In genomic region chr4:130295047-130295745, GRCm38 (mm10) we compare ENCODE assay signal across 9 mouse cellular contexts. TPM values are rescaled to one million over a fixed set of nuclear protein-coding genes. Genes with fewer than 3 reads are reported as not detected.
DNase-seq lines count a peak whose midpoint lies in the region; ATAC-seq and TF ChIP-seq lines count a peak whose summit lies in the region.
"Had no signal": no experiment of that assay in that cellular context is flagged by ENCODE, and none has a peak within 500 bp of the region (broad histone marks: within the 10 kb centered on the region; RNA-seq: fewer than 3 reads in every experiment).

No protein-coding gene starts in this region.

- H3K27ac ChIP-seq in liver, adult 2 months (replicated peaks; ENCODE audit: insufficient read depth, low read depth, low read length), result peak overlapping the region; percentile 5; the same call in 1 of the 2 replicates
- H3K27ac ChIP-seq in kidney, embryonic 14.5 days (ENCODE audit: low read depth, low read length), result no peak overlapping the region

- no peaks in the 10 kb centered on the region for H3K27me3 ChIP-seq in liver, adult 2 months (ENCODE audit: control insufficient read depth, insufficient read depth, low read length)
- H3K27me3 ChIP-seq in kidney, embryonic 14.5 days (ENCODE audit: control insufficient read depth, insufficient read depth, low read length), result no peaks in the 10 kb centered on the region; the same call in 1 of the 2 replicates

- H3K36me3 ChIP-seq in liver, adult 2 months (ENCODE audit: control insufficient read depth, insufficient read depth, low read length), result no peaks in the 10 kb centered on the region
- no peaks in the 10 kb centered on the region for H3K36me3 ChIP-seq in kidney, embryonic 14.5 days (ENCODE audit: control insufficient read depth, insufficient read depth, low read length)

- H3K9ac ChIP-seq in liver, adult 2 months (ENCODE audit: low read depth, low read length), result no peak overlapping the region
- no peak overlapping the region for H3K9ac ChIP-seq in kidney, embryonic 14.5 days (ENCODE audit: low read depth, low read length)

- DNase-seq in kidney, postnatal 36 days, result peak; percentile 8 to 54
- no peak for DNase-seq in kidney, adult 18-20 months
- DNase-seq in liver, adult 2 months (ENCODE audit: extremely low read depth, low read depth, low spot score), result peak; percentile 93
- DNase-seq in spleen, postnatal 10 days (ENCODE audit: low spot score in 2 of 2), result peak; percentile 78 to 87
- no peak for DNase-seq in gastrocnemius, postnatal 14 days
- no peak for DNase-seq in layer of hippocampus, postnatal 36 days

- H3K4me2 ChIP-seq in kidney, embryonic 14.5 days (replicated peaks; ENCODE audit: low read depth, low read length), result no peak overlapping the region

- H3K79me2 ChIP-seq in liver, adult 2 months (ENCODE audit: control insufficient read depth, insufficient read depth, low read length), result no peaks in the 10 kb centered on the region

- peak; percentile 48 for ATAC-seq in common myeloid progenitor, adult 5-6 weeks (replicated peaks; ENCODE audit: low read depth, poor library complexity, severe bottlenecking)
- ATAC-seq in kidney, embryonic 14.5 days (ENCODE audit: low FRiP score, low TSS enrichment), result no peak

- no peaks in the 10 kb centered on the region for H3K4me1 ChIP-seq in liver, adult 2 months (ENCODE audit: control insufficient read depth, insufficient read depth, low read length)
- H3K4me1 ChIP-seq in kidney, embryonic 14.5 days (ENCODE audit: control insufficient read depth, insufficient read depth, low read length), result no peaks in the 10 kb centered on the region

- no peak for TF ChIP-seq POLR2A in liver, adult 2 months (IDR thresholded peaks at IDR 0.05; ENCODE audit: extremely low read depth, insufficient read depth, low read length)

- no peak overlapping the region for H3K4me3 ChIP-seq in liver, adult 2 months (ENCODE audit: insufficient read depth, low read depth, low read length)
- no peak overlapping the region for H3K4me3 ChIP-seq in kidney, embryonic 14.5 days (ENCODE audit: low read length)

- WGBS in liver, adult 2 months, result 24% methylated on average over 23 of the region's 23 CpGs
- 46% methylated on average over 23 of the region's 23 CpGs for WGBS in kidney, embryonic 14.5 days

- no peaks in the 10 kb centered on the region for H3K9me3 ChIP-seq in kidney, embryonic 14.5 days (ENCODE audit: control insufficient read depth, low read length)

- TF ChIP-seq CTCF in liver, adult 2 months (IDR thresholded peaks at IDR 0.05; ENCODE audit: low read depth, low read length), result 0 out of 2 replicates have a peak, but pooled peaks have one; percentile 3

- intact Hi-C loops in gastrocnemius, postnatal 14 days (cut with DNase I; ENCODE audit: low total_unique reads), result no loop called here

RNA-seq across cellular contexts. Expression of gene Fabp3, which starts 13.2 kb away (rescaled TPM):
- not detected in 2 replicates for total RNA-seq in common myeloid progenitor, adult 5-6 weeks (2017)
- total RNA-seq in liver, adult 2 months (2014; rRNA removed), result 0.34 and 4.2 TPM in 2 replicates
- 0.19 TPM in 1 of 2 replicates, not detected in the other for polyA plus RNA-seq in liver, adult 2 months (2012; rRNA removed)
- total RNA-seq in gastrocnemius, postnatal 14 days (2021), result 1,000 to 10,000 TPM in 1 of 2 experiments, 100 to 1,000 TPM in 1; 662 to 1,168 TPM
- 10 to 100 TPM; 94.1 to 94.6 TPM for total RNA-seq in layer of hippocampus, postnatal 36 days (2021)
- 15.7 and 16.0 TPM in 2 replicates for polyA plus RNA-seq in kidney, embryonic 14.5 days (2014; fragmentation: Nextera tagmentation; extraction: Ambion mirVana)
- total RNA-seq: neutrophil, adult 5-6 weeks had no signal

RNA-seq across cellular contexts. Expression of gene Gm10570, which starts 13.3 kb away (rescaled TPM):
- not detected in 2 replicates for total RNA-seq in common myeloid progenitor, adult 5-6 weeks (2017)
- not detected in 2 replicates for total RNA-seq in liver, adult 2 months (2014; rRNA removed)
- polyA plus RNA-seq in liver, adult 2 months (2012; rRNA removed), result not detected in 2 replicates
- not detected for total RNA-seq in gastrocnemius, postnatal 14 days (2021)
- total RNA-seq in layer of hippocampus, postnatal 36 days (2021), result 1 to 10 TPM in 1 of 2 experiments, not detected in 1; 1.1 TPM
- polyA plus RNA-seq in kidney, embryonic 14.5 days (2014; fragmentation: Nextera tagmentation; extraction: Ambion mirVana), result not detected in 2 replicates
- total RNA-seq: neutrophil, adult 5-6 weeks had no signal

RNA-seq across cellular contexts. Expression of gene Serinc2, which starts 16.2 kb away (rescaled TPM):
- not detected in 2 replicates for total RNA-seq in common myeloid progenitor, adult 5-6 weeks (2017)
- total RNA-seq in liver, adult 2 months (2014; rRNA removed), result 0.87 and 1.1 TPM in 2 replicates
- 20.9 and 22.5 TPM in 2 replicates for polyA plus RNA-seq in liver, adult 2 months (2012; rRNA removed)
- 10 to 100 TPM; 53.0 to 57.0 TPM for total RNA-seq in gastrocnemius, postnatal 14 days (2021)
- total RNA-seq in layer of hippocampus, postnatal 36 days (2021), result 10 to 100 TPM; 12.0 to 13.2 TPM
- 42.7 and 44.9 TPM in 2 replicates for polyA plus RNA-seq in kidney, embryonic 14.5 days (2014; fragmentation: Nextera tagmentation; extraction: Ambion mirVana)
- total RNA-seq: neutrophil, adult 5-6 weeks had no signal

Comparison
In these comparisons a context has a peak if more than half of its experiments do, and no peak if none do; other contexts are left out.
1. DNase-seq: peak in kidney, postnatal 36 days (2 of 2), liver, adult 2 months (single experiment) and spleen, postnatal 10 days (2 of 2); none in kidney, adult 18-20 months (single experiment), gastrocnemius, postnatal 14 days (single experiment) and layer of hippocampus, postnatal 36 days (0 of 2).
2. RNA of gene Fabp3, which starts 13.2 kb away (total RNA-seq): 662 to 1,168 TPM in gastrocnemius, postnatal 14 days and 94.1 to 94.6 TPM in layer of hippocampus, postnatal 36 days; 0.34 to 4.2 TPM in liver, adult 2 months and not detected in common myeloid progenitor, adult 5-6 weeks; every median in the first group is over 10 times any median in the second.